Mouse (Mus musculus): ENCODE measurements at regions not wholly inside any gene's neighbourhood (a gene's known extent, or its start where the extent isn't known, plus 50 kb on each side); places are given as distances from the start of the nearest gene placed in this dataset.
"Not testable (repeated sequence)": the region's sequence is repeated elsewhere in the genome, so short reads cannot be mapped to it uniquely, and the experiment has no call there.

GRCm38 (mm10) chr11:20390622-20391021, 58.1 kb upstream of the Slc1a4 start:
- no peak for DNase-seq

GRCm38 (mm10) chr11:20393302-20393701, 60.8 kb upstream of the Slc1a4 start:
- DNase-seq, result not testable (repeated sequence)

GRCm38 (mm10) chr11:20393807-20394206, 61.3 kb upstream of the Slc1a4 start:
- not testable (repeated sequence) for DNase-seq

- no peak for DNase-seq
Measured at GRCm38 (mm10) chr11:20395848-20396203, 63.3 kb upstream of the Slc1a4 start.

- DNase-seq, result no peak
Measured at GRCm38 (mm10) chr11:20396204-20396848, 63.8 kb upstream of the Slc1a4 start.

- DNase-seq, result no peak
Measured at GRCm38 (mm10) chr11:20396884-20397283, 64.4 kb upstream of the Slc1a4 start.

- peak; percentile 91 for DNase-seq
Measured at GRCm38 (mm10) chr11:20400302-20401234, 68.1 kb upstream of the Slc1a4 start.

GRCm38 (mm10) chr11:20403456-20403855, 70.9 kb upstream of the Slc1a4 start:
- no peak for DNase-seq

GRCm38 (mm10) chr11:20404476-20404875, 72.0 kb upstream of the Slc1a4 start:
- no peak for DNase-seq

- no peak for DNase-seq
Measured at GRCm38 (mm10) chr11:20418141-20418540, 85.6 kb upstream of the Slc1a4 start.

GRCm38 (mm10) chr11:20420876-20421275, 88.4 kb upstream of the Slc1a4 start:
- DNase-seq, result no peak

- no peak for DNase-seq
Measured at GRCm38 (mm10) chr11:20436057-20436456, 103.5 kb upstream of the Slc1a4 start.

GRCm38 (mm10) chr11:20442476-20442875, 100.6 kb upstream of the Sertad2 start:
- no peak for DNase-seq

- no peak for DNase-seq
Measured at GRCm38 (mm10) chr11:20445061-20445902, 97.8 kb upstream of the Sertad2 start.

- DNase-seq, result peak; percentile 84
Measured at GRCm38 (mm10) chr11:20445903-20446264, 97.2 kb upstream of the Sertad2 start.

GRCm38 (mm10) chr11:20452901-20453300, 90.2 kb upstream of the Sertad2 start:
- no peak for DNase-seq

- DNase-seq, result no peak
Measured at GRCm38 (mm10) chr11:20453786-20454185, 89.3 kb upstream of the Sertad2 start.

- DNase-seq, result peak; percentile 91
Measured at GRCm38 (mm10) chr11:20455085-20455864, 87.8 kb upstream of the Sertad2 start.

- peak; percentile 21 for DNase-seq
Measured at GRCm38 (mm10) chr11:20455865-20456648, 87.0 kb upstream of the Sertad2 start.

GRCm38 (mm10) chr11:20459140-20459539, 83.9 kb upstream of the Sertad2 start:
- DNase-seq, result no peak

- no peak for DNase-seq
Measured at GRCm38 (mm10) chr11:20460501-20460921, 82.5 kb upstream of the Sertad2 start.
